Mouse (Mus musculus) embryonic facial prominence, embryonic 12.5 days (tissue): ENCODE measurements at regions not wholly inside any gene's neighbourhood (a gene's known extent, or its start where the extent isn't known, plus 50 kb on each side); places are given as distances from the start of the nearest gene placed in this dataset.

ENCODE experiments used
- ATAC-seq: fragments of 200-750 bp; cut with Nextera tagmentation; 2 replicates; pipeline ENCODE4 v1.8.0; 2017; ENCODE audit not compliant: insufficient number of reproducible peaks, insufficient read depth, low FRiP score, low TSS enrichment
- H3K27ac ChIP-seq: fragments of 300-500 bp; sonication (generic); 2 replicates; pipeline ENCODE4 v1.5.1; 2016; ENCODE audit warnings: mild to moderate bottlenecking
- H3K27me3 ChIP-seq: fragments of 300-500 bp; sonication (generic); 2 replicates; pipeline ENCODE4 v1.6.1; 2016; ENCODE audit warnings: mild to moderate bottlenecking, moderate library complexity
- H3K36me3 ChIP-seq: fragments of 300-500 bp; sonication (generic); 2 replicates; pipeline ENCODE4 v1.6.1; 2016; ENCODE audit warnings: mild to moderate bottlenecking
- H3K4me1 ChIP-seq: fragments of 300-500 bp; sonication (generic); 2 replicates; pipeline ENCODE4 v1.6.1; 2016
- H3K4me2 ChIP-seq: fragments of 300-500 bp; sonication (generic); replicated peaks from 2 replicates; pipeline ENCODE4 v1.6.1; 2016; ENCODE audit warnings: mild to moderate bottlenecking, moderate library complexity
- H3K4me3 ChIP-seq: fragments of 300-500 bp; sonication (generic); 2 replicates; pipeline ENCODE4 v1.5.1; 2016; ENCODE audit warnings: mild to moderate bottlenecking
- H3K9ac ChIP-seq: fragments of 300-500 bp; sonication (generic); 2 replicates; pipeline ENCODE4 v1.6.1; 2016; ENCODE audit warnings: mild to moderate bottlenecking, moderate library complexity
- H3K9me3 ChIP-seq: fragments of 300-500 bp; sonication (generic); 2 replicates; pipeline ENCODE4 v1.6.1; 2016; ENCODE audit warnings: mild to moderate bottlenecking, moderate library complexity
- WGBS: fragments of 180-500 bp; shearing (Covaris S2); methylation state at CpG from one replicate; pipeline ENCODE4 v1.1.7; 2016; 5-methylcytosine and 5-hydroxymethylcytosine counted together

DNA sequence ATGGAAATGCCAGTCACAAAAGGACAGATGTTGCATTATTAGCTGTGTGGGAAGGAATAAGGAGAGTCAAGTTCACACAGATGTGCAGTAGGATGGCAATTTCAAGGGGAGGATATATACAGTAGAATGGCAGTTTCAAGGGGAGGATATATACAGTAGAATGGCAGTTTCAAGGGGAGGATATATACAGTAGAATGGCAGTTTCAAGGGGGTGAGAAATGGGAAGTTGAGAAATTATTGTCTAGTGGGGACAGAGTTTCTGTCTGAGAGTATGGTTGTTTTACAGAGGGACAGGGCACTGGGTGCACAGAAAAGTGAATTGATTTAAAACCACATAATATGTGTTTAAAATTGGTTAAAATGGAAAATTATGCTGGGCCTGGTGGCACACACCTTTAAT lies 54.8 kb upstream of the Scel start:
- Histone ChIP-seq H3K4me3 (no peak overlapping the region), H3K27me3 (no peaks in the 10 kb centered on the region), H3K36me3 (no peaks in the 10 kb centered on the region), H3K27ac (no peak overlapping the region), H3K9ac (no peak overlapping the region), H3K4me2 (no peak overlapping the region), H3K9me3 (no peaks in the 10 kb centered on the region), H3K4me1 (no peaks in the 10 kb centered on the region)
- ATAC-seq, result no peak

- H3K27me3 ChIP-seq, result no peaks in the 10 kb centered on the region
- ATAC-seq, result no peak
- H3K4me3 ChIP-seq, result no peak overlapping the region
- H3K9me3 ChIP-seq, result no peaks in the 10 kb centered on the region
- no peaks in the 10 kb centered on the region for H3K4me1 ChIP-seq
- H3K4me2 ChIP-seq, result no peak overlapping the region
- H3K36me3 ChIP-seq, result no peaks in the 10 kb centered on the region
- 89% methylated on average over 1 of the region's 1 CpGs for WGBS
- no peak overlapping the region for H3K9ac ChIP-seq
- H3K27ac ChIP-seq, result no peak overlapping the region
Measured at GRCm38 (mm10) chr14:103456106-103456505, 57.0 kb upstream of the Scel start.

DNA sequence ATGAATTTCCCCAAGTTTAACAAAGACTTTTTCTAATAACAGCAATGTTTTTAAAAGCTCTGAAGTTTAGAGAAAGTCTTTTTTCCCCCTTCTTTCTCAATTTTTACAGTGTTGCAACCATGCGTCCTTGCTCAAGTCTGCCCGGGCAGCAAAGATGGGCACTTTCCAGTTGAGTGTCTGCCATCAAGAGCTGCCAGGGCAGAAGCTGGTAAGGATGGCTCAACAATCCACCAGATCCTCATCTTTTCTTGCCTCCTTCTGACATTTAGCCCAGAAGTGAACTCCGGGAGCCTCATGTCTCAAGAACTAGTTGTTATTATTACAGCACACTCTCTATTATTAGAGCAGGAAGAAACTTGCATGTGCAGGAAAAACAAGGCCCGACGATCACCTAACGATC lies 62.4 kb upstream of the Scel start:
- ATAC-seq, result no peak

DNA sequence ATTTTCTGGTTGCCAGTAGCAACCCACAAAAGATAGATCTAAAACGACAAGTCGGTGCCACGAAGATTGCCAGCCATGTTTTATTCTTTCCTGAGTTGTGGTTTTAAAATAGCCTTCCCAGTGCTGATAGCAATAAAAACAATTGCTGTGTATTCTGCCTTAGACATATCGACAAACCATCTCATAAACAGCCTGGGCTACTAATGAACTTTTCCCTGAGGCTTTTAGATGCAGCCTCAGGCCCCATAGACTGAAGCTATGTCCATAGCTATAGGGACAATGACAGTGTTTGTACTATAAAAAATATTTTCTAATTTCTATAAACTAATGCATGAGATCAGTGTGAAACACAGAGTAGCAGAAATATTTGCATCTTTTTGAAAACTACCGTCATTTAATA lies 63.7 kb upstream of the Scel start:
- H3K27ac ChIP-seq, result no peak overlapping the region
- no peak overlapping the region for H3K4me3 ChIP-seq
- no peaks in the 10 kb centered on the region for H3K4me1 ChIP-seq
- no peaks in the 10 kb centered on the region for H3K27me3 ChIP-seq
- H3K4me2 ChIP-seq, result no peak overlapping the region
- ATAC-seq, result no peak
- H3K9ac ChIP-seq, result no peak overlapping the region
- H3K9me3 ChIP-seq, result no peaks in the 10 kb centered on the region
- H3K36me3 ChIP-seq, result no peaks in the 10 kb centered on the region
- 83% methylated on average over 5 of the region's 5 CpGs for WGBS

More for the DNA sequence above, 62.4 kb upstream of the Scel start:
- no peaks in the 10 kb centered on the region for H3K36me3 ChIP-seq
- no peaks in the 10 kb centered on the region for H3K4me1 ChIP-seq
- H3K9ac ChIP-seq, result no peak overlapping the region
- H3K27me3 ChIP-seq, result no peaks in the 10 kb centered on the region
- no peak overlapping the region for H3K4me2 ChIP-seq
- H3K27ac ChIP-seq, result no peak overlapping the region
- no peaks in the 10 kb centered on the region for H3K9me3 ChIP-seq
- no peak overlapping the region for H3K4me3 ChIP-seq
- 89% methylated on average over 6 of the region's 6 CpGs for WGBS

DNA sequence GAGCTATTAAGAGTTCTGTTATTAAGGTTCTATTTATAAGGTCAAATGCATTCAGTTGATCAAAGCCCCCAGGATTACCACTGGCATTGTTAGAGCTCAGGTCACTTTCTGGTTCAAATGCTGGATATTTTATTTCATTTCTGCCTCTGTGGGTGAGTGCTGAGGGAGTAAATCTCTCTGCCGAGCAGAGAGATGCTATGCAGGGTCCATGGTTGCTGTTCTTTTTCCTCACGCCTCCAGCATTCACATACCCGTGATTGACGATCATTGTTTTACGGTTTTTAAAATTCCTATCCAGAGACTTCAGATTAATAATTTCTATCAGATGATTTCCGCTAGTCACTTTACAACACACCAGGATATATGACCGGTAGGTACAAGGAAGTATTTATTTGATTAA lies 64.1 kb upstream of the Scel start:
- Histone ChIP-seq H3K4me1 (no peaks in the 10 kb centered on the region), H3K4me3 (no peak overlapping the region), H3K4me2 (no peak overlapping the region), H3K36me3 (no peaks in the 10 kb centered on the region), H3K9me3 (no peaks in the 10 kb centered on the region), H3K27me3 (no peaks in the 10 kb centered on the region), H3K27ac (no peak overlapping the region), H3K9ac (no peak overlapping the region)
- WGBS, result 73% methylated on average over 7 of the region's 7 CpGs
- no peak for ATAC-seq

DNA sequence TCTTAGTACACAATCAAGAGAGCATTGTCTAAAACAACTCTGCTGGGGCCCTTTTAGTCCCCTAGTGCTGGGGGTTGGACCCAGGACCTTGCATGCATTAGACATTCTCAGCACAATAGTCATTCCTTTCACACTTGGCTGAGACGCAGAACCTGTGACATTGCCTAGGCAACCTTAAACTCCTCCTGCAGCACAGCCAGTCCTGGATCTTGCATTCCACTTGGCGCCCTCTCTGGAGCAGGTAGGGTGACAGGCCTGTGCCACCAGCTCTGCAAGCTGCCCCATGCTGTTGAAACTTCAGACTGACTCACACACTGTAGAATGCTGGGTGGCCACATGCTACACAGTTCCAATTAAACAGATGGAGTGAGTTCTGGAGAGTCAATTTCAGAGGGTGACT lies 66.5 kb upstream of the Scel start:
- Histone ChIP-seq H3K4me3 (no peak overlapping the region), H3K27me3 (no peaks in the 10 kb centered on the region), H3K9me3 (no peaks in the 10 kb centered on the region), H3K9ac (no peak overlapping the region), H3K27ac (no peak overlapping the region), H3K4me1 (no peaks in the 10 kb centered on the region), H3K36me3 (no peaks in the 10 kb centered on the region), H3K4me2 (no peak overlapping the region)
- WGBS, result 56% methylated on average over 2 of the region's 2 CpGs
- peak; percentile 72; the same call in 1 of the 2 replicates for ATAC-seq

- Histone ChIP-seq H3K27me3 (no peaks in the 10 kb centered on the region), H3K27ac (no peak overlapping the region), H3K4me2 (no peak overlapping the region), H3K36me3 (no peaks in the 10 kb centered on the region), H3K9ac (no peak overlapping the region), H3K4me3 (no peak overlapping the region), H3K4me1 (no peaks in the 10 kb centered on the region), H3K9me3 (no peaks in the 10 kb centered on the region)
- no peak for ATAC-seq
- WGBS, result 75% methylated on average over 15 of the region's 15 CpGs
Measured at GRCm38 (mm10) chr14:103441454-103442065, 71.6 kb upstream of the Scel start.

GRCm38 (mm10) chr14:103440243-103440642 lies 72.9 kb upstream of the Scel start:
- Histone ChIP-seq H3K36me3 (no peaks in the 10 kb centered on the region), H3K9ac (no peak overlapping the region), H3K4me2 (no peak overlapping the region), H3K27me3 (no peaks in the 10 kb centered on the region), H3K27ac (no peak overlapping the region), H3K9me3 (no peaks in the 10 kb centered on the region), H3K4me3 (no peak overlapping the region), H3K4me1 (no peaks in the 10 kb centered on the region)
- no peak for ATAC-seq
- WGBS, result 79% methylated on average over 8 of the region's 8 CpGs

- H3K36me3 ChIP-seq, result no peaks in the 10 kb centered on the region
- no peak overlapping the region for H3K4me3 ChIP-seq
- H3K27ac ChIP-seq, result no peak overlapping the region
- ATAC-seq, result no peak
- H3K9me3 ChIP-seq, result no peaks in the 10 kb centered on the region
- H3K4me1 ChIP-seq, result no peaks in the 10 kb centered on the region
- 56% methylated on average over 4 of the region's 4 CpGs for WGBS
- no peak overlapping the region for H3K4me2 ChIP-seq
- H3K27me3 ChIP-seq, result no peaks in the 10 kb centered on the region
- no peak overlapping the region for H3K9ac ChIP-seq
Measured at GRCm38 (mm10) chr14:103434218-103434617, 78.9 kb upstream of the Scel start.

- ATAC-seq, result no peak
- no peaks in the 10 kb centered on the region for H3K9me3 ChIP-seq
Measured at GRCm38 (mm10) chr14:103433106-103433505, 80.0 kb upstream of the Scel start.

DNA sequence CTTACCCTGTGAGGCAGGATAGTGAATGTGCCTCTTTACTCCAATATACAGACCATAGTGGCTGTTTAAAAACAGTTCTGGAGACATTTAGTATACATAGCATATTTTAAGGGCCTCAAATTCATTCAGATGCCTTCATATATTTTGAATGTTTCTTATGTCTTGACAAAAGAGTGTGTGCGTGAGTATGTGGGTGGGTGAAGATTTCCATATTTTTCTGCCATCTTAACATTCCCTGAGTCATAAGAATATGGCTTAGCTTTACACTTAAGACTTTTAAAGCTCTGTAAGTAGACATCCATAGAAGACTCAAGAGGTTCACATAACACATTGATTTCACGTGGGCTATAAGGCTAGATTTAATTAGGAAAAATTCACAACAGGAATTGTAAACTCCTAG lies 81.3 kb upstream of the Mycbp2 start:
- Histone ChIP-seq H3K9ac (no peak overlapping the region), H3K36me3 (no peaks in the 10 kb centered on the region), H3K4me1 (no peaks in the 10 kb centered on the region), H3K27me3 (no peaks in the 10 kb centered on the region), H3K4me2 (no peak overlapping the region), H3K9me3 (no peaks in the 10 kb centered on the region), H3K4me3 (no peak overlapping the region), H3K27ac (no peak overlapping the region)
- 79% methylated on average over 2 of the region's 2 CpGs for WGBS
- no peak for ATAC-seq

More at GRCm38 (mm10) chr14:103433106-103433505, 80.0 kb upstream of the Scel start:
- H3K36me3 ChIP-seq, result no peaks in the 10 kb centered on the region
- H3K27me3 ChIP-seq, result no peaks in the 10 kb centered on the region
- H3K27ac ChIP-seq, result no peak overlapping the region
- WGBS, result 85% methylated on average over 3 of the region's 3 CpGs
- no peak overlapping the region for H3K9ac ChIP-seq
- H3K4me1 ChIP-seq, result no peaks in the 10 kb centered on the region
- H3K4me2 ChIP-seq, result no peak overlapping the region
- no peak overlapping the region for H3K4me3 ChIP-seq

- H3K27ac ChIP-seq, result peak overlapping the region; percentile 18; the same call in 1 of the 2 replicates
- no peak overlapping the region for H3K4me3 ChIP-seq
- 59% methylated on average over 10 of the region's 10 CpGs for WGBS
- H3K27me3 ChIP-seq, result no peaks in the 10 kb centered on the region
- H3K36me3 ChIP-seq, result no peaks in the 10 kb centered on the region
- no peak overlapping the region for H3K9ac ChIP-seq
- H3K4me1 ChIP-seq, result no peaks in the 10 kb centered on the region
- H3K9me3 ChIP-seq, result no peaks in the 10 kb centered on the region
- 0 out of 2 replicates have a peak overlapping the region, but pooled peaks have one; percentile 7 for H3K4me2 ChIP-seq
- 0 out of 2 replicates have a peak, but pooled peaks have one; percentile 52 for ATAC-seq
Measured at GRCm38 (mm10) chr14:103421305-103421822, 74.8 kb upstream of the Mycbp2 start.
